Mouse (Mus musculus): ENCODE data around the gene Mastl. TPM values are rescaled to one million over a fixed set of nuclear protein-coding genes. Genes with fewer than 3 reads are reported as not detected.

The Mastl gene
- polyA plus RNA-seq, 1 experiment: 5.9 TPM

- H3K4me1 ChIP-seq (ENCODE audit: control insufficient read depth, insufficient read depth, low read length): no peaks in the 10 kb centered on the region; the same call in 1 of the 2 replicates
- 96% methylated on average over 2 of the region's 2 CpGs for WGBS
- H3K4me3 ChIP-seq (replicated peaks; ENCODE audit: control insufficient read depth, low read depth, low read length): no peak overlapping the region
- TF ChIP-seq CTCF (IDR thresholded peaks at IDR 0.05; ENCODE audit: control insufficient read depth, insufficient read depth, low read length) (no peak), POLR2A (IDR thresholded peaks at IDR 0.05; ENCODE audit: borderline replicate concordance, control insufficient read depth, low read depth, low read length) (no peak)
- H3K27ac ChIP-seq (ENCODE audit: control insufficient read depth, insufficient read depth, low read depth, low read length, poor library complexity): no peak overlapping the region
Measured at GRCm38 (mm10) chr2:23070491-23070890, 85.3 kb downstream of the Mastl start.

GRCm38 (mm10) chr2:23068894-23069744 lies 86.7 kb downstream of the Mastl start:
- peak overlapping the region; percentile 97 for H3K27ac ChIP-seq (ENCODE audit: control insufficient read depth, insufficient read depth, low read depth, low read length, poor library complexity)
- H3K4me3 ChIP-seq (replicated peaks; ENCODE audit: control insufficient read depth, low read depth, low read length): peak overlapping the region; percentile 90
- H3K4me1 ChIP-seq (ENCODE audit: control insufficient read depth, insufficient read depth, low read length): no peaks in the 10 kb centered on the region; the same call in 1 of the 2 replicates
- TF ChIP-seq CTCF (IDR thresholded peaks at IDR 0.05; ENCODE audit: control insufficient read depth, insufficient read depth, low read length) (no peak), POLR2A (IDR thresholded peaks at IDR 0.05; ENCODE audit: borderline replicate concordance, control insufficient read depth, low read depth, low read length) (peak; percentile 94)
- under 1% methylated on average over 49 of the region's 50 CpGs for WGBS

- Histone ChIP-seq H3K4me3 (replicated peaks; ENCODE audit: control insufficient read depth, low read depth, low read length) (peak overlapping the region; percentile 90), H3K27ac (ENCODE audit: control insufficient read depth, insufficient read depth, low read depth, low read length, poor library complexity) (peak overlapping the region; percentile 97), H3K4me1 (ENCODE audit: control insufficient read depth, insufficient read depth, low read length) (no peaks in the 10 kb centered on the region; the same call in 1 of the 2 replicates)
- 0% methylated on average over 21 of the region's 21 CpGs for WGBS
- TF ChIP-seq POLR2A (IDR thresholded peaks at IDR 0.05; ENCODE audit: borderline replicate concordance, control insufficient read depth, low read depth, low read length) (no peak; the same call in 1 of the 2 replicates), CTCF (IDR thresholded peaks at IDR 0.05; ENCODE audit: control insufficient read depth, insufficient read depth, low read length) (no peak)
Measured at GRCm38 (mm10) chr2:23068370-23068737, 87.5 kb downstream of the Mastl start.

- Histone ChIP-seq H3K4me3 (replicated peaks; ENCODE audit: control insufficient read depth, low read depth, low read length) (peak within 1 kb of the TSS; percentile 90), H3K27ac (ENCODE audit: control insufficient read depth, insufficient read depth, low read depth, low read length, poor library complexity) (peak within 1 kb of the TSS; percentile 97), H3K4me1 (ENCODE audit: control insufficient read depth, insufficient read depth, low read length) (no peaks in the 10 kb centered on the region)
- WGBS: 2% methylated on average over 34 of the region's 34 CpGs
- no peak for TF ChIP-seq CTCF (IDR thresholded peaks at IDR 0.05; ENCODE audit: control insufficient read depth, insufficient read depth, low read length)
- peak; percentile 36; the same call in 1 of the 2 replicates for TF ChIP-seq POLR2A (IDR thresholded peaks at IDR 0.05; ENCODE audit: borderline replicate concordance, control insufficient read depth, low read depth, low read length)
Measured at GRCm38 (mm10) chr2:23067552-23068369, 88.1 kb downstream of the Mastl start, which contains the start of gene Acbd5. Gene Acbd5 (plus strand): TSS chr2:23068167.

Other genes with a start within 250 kb of the Mastl start
- gene Abi1, start 115.8 kb downstream of the Mastl start, polyA plus RNA-seq (2011; ENCODE audit: insufficient read depth, insufficient read length, low replicate concordance, missing spikeins): 41.0 and 53.1 TPM in 2 replicates
- gene Acbd5, start 87.9 kb downstream of the Mastl start, polyA plus RNA-seq (2011; ENCODE audit: insufficient read depth, insufficient read length, low replicate concordance, missing spikeins): 11.7 and 19.2 TPM in 2 replicates
- 19.0 and 36.1 TPM in 2 replicates for gene Yme1l1, start 345 bp upstream of the Mastl start, polyA plus RNA-seq (2011; ENCODE audit: insufficient read depth, insufficient read length, low replicate concordance, missing spikeins)
- gene 4931423N10Rik, start 51.5 kb upstream of the Mastl start, polyA plus RNA-seq (2011; ENCODE audit: insufficient read depth, insufficient read length, low replicate concordance, missing spikeins): not detected in 2 replicates
- not detected in 2 replicates for gene Nxph2, start 165.2 kb upstream of the Mastl start, polyA plus RNA-seq (2011; ENCODE audit: insufficient read depth, insufficient read length, low replicate concordance, missing spikeins)